Mouse (Mus musculus) gastrocnemius, adult 18-20 months (tissue): ENCODE data around the gene Ddx17. TPM values are rescaled to one million over a fixed set of nuclear protein-coding genes. Genes with fewer than 3 reads are reported as not detected.
A peak's percentile ranks its signal among the peaks of the same experiment; 100 is the strongest.

ENCODE experiments used
- DNase-seq: peaks from one replicate; pipeline ENCODE4 v3.0.0; 2021; ENCODE audit warnings: low spot score
- long read RNA-seq, 2 experiments: library from polyadenylated mRNA; stranded (forward); transcript quantifications; one replicate each; pipeline ENCODE4 v2.0.0; 2021
- total RNA-seq, 2 experiments: library from RNA; stranded (reverse); gene quantifications; 2 replicates each; pipeline ENCODE4 v1.2.3; 2021

Ddx17 gene
- 10 to 100 TPM; 52.5 to 75.6 TPM for total RNA-seq
- long read RNA-seq, experiment 1, full-length matches to known transcripts = 1 of 13 reads
- long read RNA-seq, experiment 1, partial matches to known transcripts = 1 of 13 reads
- long read RNA-seq, experiment 1, other reads (novel, unspliced or antisense) = 11 of 13 reads
- long read RNA-seq, experiment 2, full-length matches to known transcripts = 1 of 9 reads
- long read RNA-seq, experiment 2, partial matches to known transcripts = 2 of 9 reads
- long read RNA-seq, experiment 2, other reads (novel, unspliced or antisense) = 6 of 9 reads

DNA sequence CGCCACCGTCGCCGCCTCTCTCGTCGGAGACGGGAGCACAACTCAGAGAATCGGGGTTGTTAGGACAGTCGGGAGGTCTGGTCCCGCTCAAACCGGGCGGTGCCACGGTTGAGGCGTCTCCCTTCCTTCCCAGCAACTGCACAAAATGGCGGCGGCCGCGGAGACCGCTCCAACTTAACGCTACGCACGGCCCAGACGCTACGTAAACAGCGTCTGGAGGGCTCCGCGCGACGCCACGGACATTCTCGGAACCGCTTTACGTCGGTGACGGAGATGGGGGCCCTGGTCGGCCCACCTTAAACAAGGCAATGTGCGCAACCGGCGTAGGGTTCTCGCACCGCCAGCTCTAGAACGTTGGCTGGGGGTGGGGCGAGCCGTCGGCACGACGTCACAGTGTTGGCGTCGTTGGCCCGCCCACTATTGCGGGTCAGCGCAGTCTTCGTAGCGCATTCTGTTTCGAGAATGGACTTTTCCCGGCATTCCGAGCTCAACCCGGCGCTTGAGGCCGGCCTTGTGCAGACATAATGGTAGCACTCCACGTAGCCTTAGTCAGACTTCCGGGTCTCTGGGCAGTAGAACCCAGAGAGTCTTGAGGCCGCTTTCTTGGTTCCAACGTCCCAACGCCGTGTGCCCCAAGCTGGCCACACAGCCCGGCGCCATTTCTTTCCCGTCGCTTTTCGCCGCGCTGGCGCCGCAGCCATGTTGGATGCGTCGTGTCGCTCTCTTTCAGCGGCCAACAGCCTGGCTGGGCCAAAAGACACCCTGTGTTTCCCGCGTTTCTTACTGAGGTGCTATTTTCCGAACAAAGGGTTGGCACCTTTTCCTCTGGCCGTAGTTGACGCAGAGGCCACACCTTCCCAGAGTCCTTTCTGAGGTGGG is at the start of gene Ddx17:
Gene Ddx17, minus strand, starts transcription at position 332 of the 879 bp plus-strand sequence.
- DNase-seq = peak; percentile 99

- no peak for DNase-seq
Measured at GRCm38 (mm10) chr15:79581581-79581980, 35.0 kb upstream of the Ddx17 start.

- DNase-seq = no peak
Measured at GRCm38 (mm10) chr15:79577671-79578426, 31.3 kb upstream of the Ddx17 start.

GRCm38 (mm10) chr15:79576947-79577346 is 30.4 kb upstream of the Ddx17 start:
- no peak for DNase-seq

- DNase-seq = no peak
Measured at GRCm38 (mm10) chr15:79575543-79576222, 29.1 kb upstream of the Ddx17 start.

GRCm38 (mm10) chr15:79562417-79562816 is 15.9 kb upstream of the Ddx17 start:
- DNase-seq = no peak

- DNase-seq = no peak
Measured at GRCm38 (mm10) chr15:79559649-79560048, 13.1 kb upstream of the Ddx17 start.

GRCm38 (mm10) chr15:79552566-79552965 is 6.0 kb upstream of the Ddx17 start:
- DNase-seq = no peak

DNA sequence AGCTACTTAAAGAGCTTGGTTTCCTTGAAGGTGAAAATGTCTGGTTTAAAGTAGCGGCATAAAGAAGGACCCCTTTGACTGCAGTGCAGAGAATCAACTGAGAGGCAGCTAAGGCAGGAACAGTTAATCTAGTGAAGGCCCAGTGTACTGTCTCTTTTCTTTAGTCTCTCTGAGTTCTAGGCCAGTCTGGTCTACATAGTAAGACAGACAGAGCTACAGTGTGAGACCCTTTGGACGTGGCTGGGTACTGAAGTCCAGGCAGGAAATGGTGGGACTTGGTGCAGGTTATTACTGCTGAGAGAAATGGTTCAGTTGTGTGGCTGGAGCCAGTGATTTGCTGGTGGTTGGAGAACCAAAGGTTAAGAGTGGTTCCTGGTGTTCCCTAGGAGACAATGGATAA is 1.7 kb upstream of the Ddx17 start:
- DNase-seq = no peak

DNA sequence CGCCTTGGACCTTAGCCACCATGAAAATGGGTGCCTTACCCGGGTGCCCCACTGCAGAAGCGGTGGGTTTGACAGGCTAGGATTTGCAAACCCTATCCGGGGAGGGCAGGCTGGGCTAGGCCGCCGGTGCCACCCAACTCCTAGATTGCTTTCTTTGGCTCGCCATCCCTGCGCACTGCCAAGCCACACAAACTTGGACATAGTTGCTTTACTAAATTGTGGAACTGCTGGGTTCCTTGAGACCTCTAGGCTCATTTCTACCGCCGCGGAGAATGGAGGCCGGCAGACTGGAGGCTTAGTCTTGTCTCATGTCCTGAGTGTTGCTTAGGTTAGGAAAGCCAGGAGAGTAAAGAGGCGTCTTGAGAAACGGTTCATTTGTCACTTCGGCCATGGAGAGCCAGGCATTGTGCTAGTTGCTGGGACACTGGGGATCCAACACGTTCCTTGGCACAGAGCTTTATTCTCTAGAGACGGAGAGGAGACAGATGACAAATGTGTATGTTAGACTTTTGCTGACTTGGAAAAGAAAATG is 814 bp upstream of the Ddx17 start:
- no peak for DNase-seq

DNA sequence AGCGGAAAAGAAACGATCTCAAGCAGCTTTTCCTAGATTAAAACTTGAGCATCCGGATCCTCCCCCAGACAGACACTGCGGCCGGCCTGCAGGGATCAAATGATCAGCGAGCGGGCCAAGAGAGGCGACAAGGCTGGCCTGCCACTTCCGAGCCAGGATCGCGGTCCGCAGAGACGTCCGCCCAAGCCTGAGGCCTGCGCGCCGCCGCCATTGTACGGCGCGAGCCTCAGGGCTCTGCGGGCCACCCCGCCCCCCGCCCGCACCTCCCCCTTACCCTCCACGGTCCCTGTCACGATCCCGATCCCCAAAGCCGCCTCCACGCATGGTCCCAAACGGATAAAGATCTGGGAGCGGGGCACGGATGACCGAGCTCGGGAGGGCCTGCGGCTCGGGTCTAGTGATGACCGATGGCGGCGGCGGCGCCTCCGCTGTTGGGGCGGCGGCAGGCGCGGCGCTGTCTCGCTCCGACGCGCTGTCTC is 581 bp downstream of the Ddx17 start:
- peak; percentile 85 for DNase-seq

GRCm38 (mm10) chr15:79545496-79545895 is 1.0 kb downstream of the Ddx17 start:
- DNase-seq = no peak

DNA sequence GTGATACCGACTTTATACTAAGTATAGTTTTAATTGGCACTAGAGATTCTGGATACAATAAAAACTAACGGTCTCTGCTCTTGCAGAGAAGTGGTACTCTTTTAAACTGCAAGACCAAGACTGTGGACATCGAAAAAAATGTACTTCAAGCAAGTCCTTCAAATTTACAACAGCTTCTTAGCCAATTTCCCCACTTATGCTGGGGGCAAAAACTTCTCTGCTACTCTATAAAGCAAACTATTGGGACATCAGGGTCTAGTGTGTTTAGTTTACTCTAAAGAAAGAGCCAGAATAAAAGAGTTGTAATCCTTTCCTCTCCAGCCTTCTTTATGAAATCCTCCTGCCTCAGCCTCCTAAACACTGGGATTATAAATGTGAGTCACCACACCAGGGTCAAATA is 2.6 kb downstream of the Ddx17 start:
- no peak for DNase-seq

- DNase-seq = peak; percentile 70
Measured at GRCm38 (mm10) chr15:79533796-79534195, 12.7 kb downstream of the Ddx17 start.

DNA sequence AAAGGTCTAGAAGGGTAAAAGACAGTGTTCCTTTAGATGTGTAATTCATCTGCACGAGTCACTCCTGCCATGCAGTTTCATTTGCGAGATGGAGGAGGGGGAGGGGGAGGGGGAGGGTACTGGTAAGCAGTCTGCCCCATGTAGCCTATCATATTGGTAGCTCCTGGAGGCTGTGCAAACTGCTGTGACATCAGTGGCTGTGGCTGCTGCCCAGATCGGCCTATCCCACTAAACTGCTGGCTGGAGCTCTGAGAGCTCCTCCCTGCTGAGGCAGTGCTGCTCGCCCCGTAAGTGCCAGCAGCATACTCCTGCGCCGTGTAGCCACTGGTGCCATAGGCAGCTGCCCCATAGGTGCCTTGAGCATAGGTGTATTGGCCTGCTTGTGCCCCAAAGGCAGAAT is 16.6 kb downstream of the Ddx17 start:
- DNase-seq = no peak

- DNase-seq = no peak
Measured at GRCm38 (mm10) chr15:79527991-79528639, 18.4 kb downstream of the Ddx17 start.

GRCm38 (mm10) chr15:79527192-79527591 is 19.3 kb downstream of the Ddx17 start:
- peak; percentile 76 for DNase-seq

- peak; percentile 47 for DNase-seq
Measured at GRCm38 (mm10) chr15:79525979-79526768, 20.4 kb downstream of the Ddx17 start.

GRCm38 (mm10) chr15:79525564-79525963 is 21.0 kb downstream of the Ddx17 start:
- DNase-seq = no peak
